27 mouse cellular contexts compared by ENCODE assay signal in the genomic region with DNA sequence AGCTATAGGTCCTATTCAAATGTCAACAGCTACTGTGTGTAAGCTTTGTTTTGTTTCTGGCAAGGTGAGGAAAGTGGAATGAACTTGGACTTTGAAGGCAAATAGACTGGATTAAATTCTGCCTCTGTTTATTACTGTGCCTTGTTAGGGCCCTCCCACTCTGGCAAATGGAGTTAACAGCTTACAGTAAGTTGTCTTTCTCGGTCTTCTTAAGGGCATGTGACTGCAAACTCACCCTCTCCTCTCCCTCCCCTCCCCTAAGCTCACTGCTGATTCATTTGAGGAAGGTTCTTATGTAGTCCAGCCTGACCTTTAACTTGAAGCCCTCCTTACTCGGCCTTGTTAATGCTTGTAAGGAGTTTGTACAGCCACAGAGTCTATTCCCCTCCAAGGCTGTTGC. TPM values are rescaled to one million over a fixed set of nuclear protein-coding genes. Genes with fewer than 3 reads are reported as not detected.
A peak's percentile ranks its signal among the peaks of the same experiment; 100 is the strongest.
DNase-seq lines count a peak whose midpoint lies in the region; ATAC-seq and TF ChIP-seq lines count a peak whose summit lies in the region.
"Had no signal": no experiment of that assay in that cellular context is flagged by ENCODE, and none has a peak within 500 bp of the region (broad histone marks: within the 10 kb centered on the region; RNA-seq: fewer than 3 reads in every experiment).

No protein-coding gene starts in this region.

- 7% methylated on average over 2 of the region's 2 CpGs for WGBS in liver, adult 2 months
- 21% methylated on average over 2 of the region's 2 CpGs for WGBS in liver, embryonic 12.5 days (ENCODE audit: insufficient replicate concordance)
- WGBS in stomach, postnatal 0 days, result 17% methylated on average over 2 of the region's 2 CpGs

- dilution Hi-C loops in CH12.LX (cut with MboI; ENCODE audit: extremely low pct_ligation_motif_present, extremely low pct_unique_long_range_greater_than_20kb, low sequenced_read_pairs), result no loop called here

- peak overlapping the region; percentile 99 for H3K27ac ChIP-seq in liver, adult 2 months (replicated peaks; ENCODE audit: insufficient read depth, low read depth, low read length)
- no peak overlapping the region for H3K27ac ChIP-seq in liver, embryonic 12.5 days
- H3K27ac ChIP-seq in CH12.LX (ENCODE audit: insufficient read depth, low read depth), result no peak overlapping the region
- H3K27ac ChIP-seq in stomach, postnatal 0 days (replicated peaks), result 0 out of 2 replicates have a peak overlapping the region, but pooled peaks have one; percentile 13
- H3K27ac ChIP-seq: embryonic facial prominence, embryonic 10.5 days; embryonic facial prominence, embryonic 13.5 days; forebrain, embryonic 12.5 days; forebrain, embryonic 15.5 days; heart, embryonic 15.5 days; hindbrain, embryonic 14.5 days; hindbrain, postnatal 0 days had no signal

- no peaks in the 10 kb centered on the region for H3K79me2 ChIP-seq in liver, adult 2 months (ENCODE audit: control insufficient read depth, insufficient read depth, low read length)
- no peaks in the 10 kb centered on the region for H3K79me2 ChIP-seq in CH12.LX (replicated peaks; ENCODE audit: control insufficient read depth, extremely low read depth, insufficient read depth, poor library complexity, severe bottlenecking)

- TF ChIP-seq POLR2A in liver, adult 2 months (IDR thresholded peaks at IDR 0.05; ENCODE audit: extremely low read depth, insufficient read depth, low read length), result no peak
- no peak for TF ChIP-seq POLR2A in CH12.LX (IDR thresholded peaks at IDR 0.05; ENCODE audit: low read depth, low read length)

- H3K9me3 ChIP-seq in liver, embryonic 12.5 days (replicated peaks), result no peaks in the 10 kb centered on the region
- no peaks in the 10 kb centered on the region for H3K9me3 ChIP-seq in megakaryocyte, embryonic 14.5 days
- H3K9me3 ChIP-seq in CH12.LX (replicated peaks; ENCODE audit: low read length), result no peaks in the 10 kb centered on the region
- no peaks in the 10 kb centered on the region for H3K9me3 ChIP-seq in stomach, postnatal 0 days (ENCODE audit: control insufficient read depth, low read length)
- H3K9me3 ChIP-seq: embryonic facial prominence, embryonic 10.5 days; embryonic facial prominence, embryonic 13.5 days; forebrain, embryonic 12.5 days; forebrain, embryonic 15.5 days; heart, embryonic 12.5 days; heart, embryonic 15.5 days had no signal

- ATAC-seq in liver, embryonic 12.5 days, result no peak
- no peak for ATAC-seq in megakaryocyte, adult 5-6 weeks (ENCODE audit: poor library complexity, severe bottlenecking)
- ATAC-seq in stomach, postnatal 0 days (ENCODE audit: low FRiP score, low TSS enrichment), result peak; percentile 36; the same call in 1 of the 2 replicates
- ATAC-seq: activated CD4-positive, CD25-positive, alpha-beta regulatory T cell, adult 4 months; CD4-positive, CD25-positive, alpha-beta regulatory T cell, adult 4 months; forebrain, embryonic 15.5 days; hindbrain, postnatal 0 days had no signal

- no peaks in the 10 kb centered on the region for H3K36me3 ChIP-seq in liver, adult 2 months (ENCODE audit: control insufficient read depth, insufficient read depth, low read length)
- H3K36me3 ChIP-seq in liver, embryonic 12.5 days, result no peaks in the 10 kb centered on the region
- no peaks in the 10 kb centered on the region for H3K36me3 ChIP-seq in megakaryocyte, embryonic 14.5 days (replicated peaks; ENCODE audit: low read length)
- no peaks in the 10 kb centered on the region for H3K36me3 ChIP-seq in CH12.LX (replicated peaks in 1 of 2; ENCODE audit: control insufficient read depth in 1 of 2, insufficient read depth in 1 of 2, low read length in 1 of 2)
- no peaks in the 10 kb centered on the region for H3K36me3 ChIP-seq in stomach, postnatal 0 days (ENCODE audit: control insufficient read depth, insufficient read depth, low read length)
- H3K36me3 ChIP-seq: embryonic facial prominence, embryonic 10.5 days; embryonic facial prominence, embryonic 13.5 days; forebrain, embryonic 12.5 days; forebrain, embryonic 15.5 days; heart, embryonic 12.5 days; heart, embryonic 15.5 days had no signal

- no peak for TF ChIP-seq RAD21 in CH12.LX (IDR thresholded peaks at IDR 0.05; ENCODE audit: low read depth, low read length)

- TF ChIP-seq EP300 in CH12.LX (IDR thresholded peaks at IDR 0.05; ENCODE audit: low read length), result no peak
- no peak for TF ChIP-seq EP300 in stomach, postnatal 0 days (optimal IDR thresholded peaks at IDR 0.05)

- H3K27me3 ChIP-seq in liver, adult 2 months (ENCODE audit: control insufficient read depth, insufficient read depth, low read length), result no peaks in the 10 kb centered on the region
- peaks cover 4% of the 10 kb centered on the region; the same call in 1 of the 2 replicates for H3K27me3 ChIP-seq in liver, embryonic 12.5 days (replicated peaks)
- no peaks in the 10 kb centered on the region for H3K27me3 ChIP-seq in megakaryocyte, embryonic 14.5 days (replicated peaks)
- no peaks in the 10 kb centered on the region for H3K27me3 ChIP-seq in CH12.LX (replicated peaks)
- no peaks in the 10 kb centered on the region for H3K27me3 ChIP-seq in stomach, postnatal 0 days (ENCODE audit: control insufficient read depth, insufficient read depth, low read length)
- H3K27me3 ChIP-seq: embryonic facial prominence, embryonic 13.5 days; forebrain, embryonic 12.5 days; forebrain, embryonic 15.5 days; heart, embryonic 12.5 days; heart, embryonic 15.5 days had no signal

- TF ChIP-seq CTCF in liver, adult 2 months (IDR thresholded peaks at IDR 0.05; ENCODE audit: low read depth, low read length), result no peak
- TF ChIP-seq CTCF in CH12.LX (conservative IDR thresholded peaks at IDR 0.05 in 1 of 2, IDR thresholded peaks at IDR 0.05 in 1 of 2; ENCODE audit: low read depth in 2 of 2, low read length in 2 of 2), result no peak
- no peak for TF ChIP-seq CTCF in stomach, postnatal 0 days (IDR thresholded peaks at IDR 0.05; ENCODE audit: low read depth)

- DNase-seq in liver, adult 2 months (ENCODE audit: extremely low read depth, low read depth, low spot score), result peak; percentile 98
- DNase-seq in CH12.LX (ENCODE audit: extremely low read depth), result no peak
- DNase-seq in stomach, postnatal 0 days (ENCODE audit: low spot score), result no peak
- DNase-seq in neural tube, embryonic 10.5 days (ENCODE audit: extremely low spot score, low spot score), result no peak
- DNase-seq: adrenal gland, postnatal 10 days; cerebellum, adult 11 months; cerebellum, adult 2 months; cerebellum, adult 9-11 months; cerebellum, postnatal 25 days; gastrocnemius, postnatal 25 days; heart, adult 18-20 months; heart, postnatal 10 days; heart, postnatal 4 days had no signal

- peaks cover 16% of the 10 kb centered on the region for H3K4me1 ChIP-seq in liver, adult 2 months (ENCODE audit: control insufficient read depth, insufficient read depth, low read length)
- peaks cover 20% of the 10 kb centered on the region for H3K4me1 ChIP-seq in liver, embryonic 12.5 days
- H3K4me1 ChIP-seq in megakaryocyte, embryonic 14.5 days, result peaks cover 56% of the 10 kb centered on the region
- peaks cover 5 to 33% of the 10 kb centered on the region in 2 experiments; a peak in 2 of 4 replicates for H3K4me1 ChIP-seq in CH12.LX (ENCODE audit: control insufficient read depth in 1 of 2, insufficient read depth in 2 of 2)
- 0 out of 2 replicates have a peak, but pooled peaks cover 2% of the 10 kb centered on the region for H3K4me1 ChIP-seq in stomach, postnatal 0 days (replicated peaks; ENCODE audit: control insufficient read depth, insufficient read depth)

- no peak overlapping the region for H3K4me2 ChIP-seq in liver, embryonic 12.5 days
- no peak overlapping the region for H3K4me2 ChIP-seq in CH12.LX (ENCODE audit: insufficient read depth, low read depth, poor library complexity, severe bottlenecking)
- H3K4me2 ChIP-seq in stomach, postnatal 0 days (replicated peaks; ENCODE audit: low read depth), result no peak overlapping the region
- H3K4me2 ChIP-seq: embryonic facial prominence, embryonic 13.5 days; forebrain, embryonic 12.5 days; forebrain, embryonic 15.5 days; heart, embryonic 12.5 days; heart, embryonic 15.5 days; hindbrain, embryonic 14.5 days had no signal

- peak overlapping the region; percentile 36 for H3K9ac ChIP-seq in liver, adult 2 months (ENCODE audit: low read depth, low read length)
- no peak overlapping the region for H3K9ac ChIP-seq in liver, embryonic 12.5 days
- no peak overlapping the region for H3K9ac ChIP-seq in CH12.LX (ENCODE audit: insufficient read depth, low read depth)
- H3K9ac ChIP-seq in stomach, postnatal 0 days (ENCODE audit: low read length), result no peak overlapping the region
- H3K9ac ChIP-seq: embryonic facial prominence, embryonic 13.5 days; forebrain, embryonic 12.5 days; forebrain, embryonic 15.5 days; heart, embryonic 12.5 days; heart, embryonic 15.5 days; hindbrain, embryonic 14.5 days had no signal

- in situ Hi-C loops in CH12.LX (cut with MboI; ENCODE audit: low pct_ligation_motif_present, low pct_unique_long_range_greater_than_20kb, low sequenced_read_pairs), result no loop called here

- H3K4me3 ChIP-seq in liver, adult 2 months (ENCODE audit: insufficient read depth, low read depth, low read length), result no peak overlapping the region
- H3K4me3 ChIP-seq in liver, embryonic 12.5 days, result no peak overlapping the region
- peak overlapping the region; percentile 64 for H3K4me3 ChIP-seq in megakaryocyte, embryonic 14.5 days (replicated peaks)
- H3K4me3 ChIP-seq in CH12.LX (replicated peaks in 1 of 3; ENCODE audit: low read depth in 2 of 3, low read length in 2 of 3, poor library complexity in 1 of 3), result no peak overlapping the region
- H3K4me3 ChIP-seq in stomach, postnatal 0 days (ENCODE audit: low read depth, low read length), result no peak overlapping the region
- H3K4me3 ChIP-seq: embryonic facial prominence, embryonic 10.5 days; embryonic facial prominence, embryonic 13.5 days; erythroblast, embryonic 14.5 days; forebrain, embryonic 12.5 days; forebrain, embryonic 15.5 days; heart, embryonic 12.5 days; heart, embryonic 15.5 days had no signal

TF ChIP-seq in CH12.LX, 34 proteins besides CTCF, POLR2A, EP300 and RAD21:
- peak; percentile 67 for TF ChIP-seq IRF4 (IDR thresholded peaks at IDR 0.05; ENCODE audit: low read depth, low read length)
- peak; percentile 55; the same call in 1 of the 2 replicates for TF ChIP-seq BHLHE40 (IDR thresholded peaks at IDR 0.05; ENCODE audit: low read depth, low read length)
- TF ChIP-seq MEF2A (IDR thresholded peaks at IDR 0.05; ENCODE audit: borderline replicate concordance, low read depth, low read length), result no peak

RNA-seq across cellular contexts. Expression of gene Gclc, which starts 8.0 kb away (rescaled TPM):
- total RNA-seq in liver, adult 2 months (2014; rRNA removed), result 122 and 173 TPM in 2 replicates
- polyA plus RNA-seq in liver, adult 2 months (2012; rRNA removed), result 125 and 136 TPM in 2 replicates
- polyA plus RNA-seq in liver, embryonic 12.5 days (2016; fragmentation: Nextera tagmentation; extraction: Ambion mirVana), result 44.5 and 45.0 TPM in 2 replicates
- 2.3 and 9.1 TPM in 2 replicates for polyA plus RNA-seq in megakaryocyte, embryonic 14.5 days (2012; ENCODE audit: insufficient read depth, low replicate concordance)
- total RNA-seq in megakaryocyte, adult 5-6 weeks (2015), result 21.9 and 25.7 TPM in 2 replicates
- total RNA-seq in megakaryocyte, adult 5-6 weeks (2017), result 24.7 and 28.5 TPM in 2 replicates
- total RNA-seq in CH12.LX (2012; rRNA removed) (20.4 and 22.6 TPM in 2 replicates), CH12.LX (2014; rRNA removed) (35.7 and 39.2 TPM in 2 replicates)
- 78.3 and 84.8 TPM in 2 replicates for polyA plus RNA-seq in CH12.LX (2012; ENCODE audit: insufficient read length, low read depth)
- 18.1 and 20.2 TPM in 2 replicates for polyA plus RNA-seq in stomach, postnatal 0 days (2015; fragmentation: Nextera tagmentation; extraction: Ambion mirVana)

Comparison
In these comparisons a context has a peak if more than half of its experiments do, and no peak if none do; other contexts are left out.
1. H3K27ac ChIP-seq: peak in liver, adult 2 months (single experiment) and stomach, postnatal 0 days (single experiment); none in liver, embryonic 12.5 days (single experiment) and CH12.LX (single experiment).